ENCODE assay signal across 23 mouse cellular contexts in genomic region chr4:102560676-102561280, GRCm38 (mm10).
DNase-seq lines count a peak whose midpoint lies in the region; ATAC-seq and TF ChIP-seq lines count a peak whose summit lies in the region.
"Had no signal": no experiment of that assay in that cellular context is flagged by ENCODE, and none has a peak within 500 bp of the region (broad histone marks: within the 10 kb centered on the region; RNA-seq: fewer than 3 reads in every experiment).

No protein-coding gene starts in this region.

- TF ChIP-seq CTCF in cerebellum, adult 2 months (IDR thresholded peaks at IDR 0.05; ENCODE audit: borderline replicate concordance, insufficient read depth, low read depth, low read length): no peak

- H3K4me1 ChIP-seq in cerebellum, adult 2 months (ENCODE audit: control insufficient read depth, insufficient read depth, low read length): peaks cover 13% of the 10 kb centered on the region
- H3K4me1 ChIP-seq: embryonic facial prominence, embryonic 12.5 days; hindbrain, embryonic 12.5 days had no signal

- no peaks in the 10 kb centered on the region for H3K27me3 ChIP-seq in cerebellum, adult 2 months (ENCODE audit: control insufficient read depth, insufficient read depth, low read length)
- H3K27me3 ChIP-seq: embryonic facial prominence, embryonic 12.5 days; heart, embryonic 13.5 days; hindbrain, embryonic 12.5 days had no signal

- peak; percentile 69; the same call in 1 of the 2 replicates for ATAC-seq in cerebellum, adult (ENCODE audit: insufficient number of reproducible peaks, low FRiP score, low TSS enrichment)
- ATAC-seq in megakaryocyte progenitor cell, adult 5-6 weeks (replicated peaks; ENCODE audit: poor library complexity): no peak
- ATAC-seq: CD4-positive, CD25-positive, alpha-beta regulatory T cell, adult 4 months; forebrain, embryonic 16.5 days; hindbrain, embryonic 16.5 days; inflammation-experienced regulatory T-cells, adult 6 months; intestine, postnatal 0 days had no signal

- no peak for TF ChIP-seq POLR2A in cerebellum, adult 2 months (IDR thresholded peaks at IDR 0.05; ENCODE audit: borderline replicate concordance, insufficient read depth, low read length)

- no peak overlapping the region for H3K27ac ChIP-seq in cerebellum, adult 2 months (ENCODE audit: insufficient read depth, low read length)
- H3K27ac ChIP-seq: embryonic facial prominence, embryonic 12.5 days; forebrain, embryonic 12.5 days; heart, embryonic 13.5 days; hindbrain, embryonic 12.5 days had no signal

- WGBS in cerebellum, adult 2 months: 38% methylated on average over 12 of the region's 12 CpGs

- no peak overlapping the region for H3K4me3 ChIP-seq in cerebellum, adult 2 months (replicated peaks; ENCODE audit: insufficient read depth, low read depth, low read length)
- H3K4me3 ChIP-seq: embryonic facial prominence, embryonic 12.5 days; forebrain, embryonic 12.5 days; heart, embryonic 13.5 days; hindbrain, embryonic 12.5 days had no signal

- DNase-seq in cerebellum, postnatal 10 days: no peak
- DNase-seq in brain, adult 2 months (ENCODE audit: low read depth, low spot score): peak; percentile 76
- DNase-seq in cerebellum, adult 2 months: peak; percentile 57 to 77
- peak; percentile 56 to 63 for DNase-seq in cerebellum, postnatal 25 days
- DNase-seq in lung, postnatal 10 days: no peak
- no peak for DNase-seq in thymus, postnatal 0 days (ENCODE audit: low spot score)
- DNase-seq: adrenal gland, adult 8-10 months; adrenal gland, postnatal 36 days; B cell, adult 2 months; gastrocnemius, postnatal 36 days; heart, adult 11 months; heart, postnatal 4 days had no signal

Comparison
In these comparisons a context has a peak if more than half of its experiments do, and no peak if none do; other contexts are left out.
1. DNase-seq: peak in brain, adult 2 months (single experiment), cerebellum, adult 2 months (2 of 2) and cerebellum, postnatal 25 days (2 of 2); none in cerebellum, postnatal 10 days (0 of 2), lung, postnatal 10 days (single experiment) and thymus, postnatal 0 days (single experiment).